Mouse (Mus musculus): ENCODE measurements around the gene Bhmt2.

GRCm38 (mm10) chr13:93674131-93674561 lies at the start of gene Bhmt2, which contains the start of gene Dmgdh:
- no peak for TF ChIP-seq POLR2A (IDR thresholded peaks at IDR 0.05; ENCODE audit: borderline replicate concordance, low read depth, low read length)
- TF ChIP-seq CTCF (IDR thresholded peaks at IDR 0.05; ENCODE audit: low read depth, low read length): no peak
